Mouse (Mus musculus): Measurements from ENCODE around the gene Ldlr.
"Not testable (repeated sequence)": the region's sequence is repeated elsewhere in the genome, so short reads cannot be mapped to it uniquely, and the experiment has no call there.

Gene Ldlr

GRCm38 (mm10) chr9:21723377-21724146 lies at the start of gene Ldlr:
Gene Ldlr, plus strand, starts transcription at chr9:21723483.
- peak; percentile 96 for DNase-seq

- no peak for DNase-seq
Measured at GRCm38 (mm10) chr9:21677706-21678105, 45.6 kb upstream of the Ldlr start.

GRCm38 (mm10) chr9:21680448-21680847 lies 42.8 kb upstream of the Ldlr start:
- no peak for DNase-seq

GRCm38 (mm10) chr9:21682827-21683226 lies 40.5 kb upstream of the Ldlr start:
- DNase-seq, result peak; percentile 21

- DNase-seq, result no peak
Measured at GRCm38 (mm10) chr9:21683897-21684296, 39.4 kb upstream of the Ldlr start.

GRCm38 (mm10) chr9:21688554-21688953 lies 34.7 kb upstream of the Ldlr start:
- DNase-seq, result no peak

- no peak for DNase-seq
Measured at GRCm38 (mm10) chr9:21690031-21690430, 33.3 kb upstream of the Ldlr start.

GRCm38 (mm10) chr9:21691862-21692261 lies 31.4 kb upstream of the Ldlr start:
- peak; percentile 67 for DNase-seq

- no peak for DNase-seq
Measured at GRCm38 (mm10) chr9:21692491-21692890, 30.8 kb upstream of the Ldlr start.

- DNase-seq, result no peak
Measured at GRCm38 (mm10) chr9:21694071-21694470, 29.2 kb upstream of the Ldlr start.

- no peak for DNase-seq
Measured at GRCm38 (mm10) chr9:21695229-21695792, 28.0 kb upstream of the Ldlr start.

GRCm38 (mm10) chr9:21697121-21697520 lies 26.2 kb upstream of the Ldlr start:
- no peak for DNase-seq

GRCm38 (mm10) chr9:21699280-21699679 lies 24.0 kb upstream of the Ldlr start:
- not testable (repeated sequence) for DNase-seq

GRCm38 (mm10) chr9:21701091-21701490 lies 22.2 kb upstream of the Ldlr start:
- no peak for DNase-seq

- DNase-seq, result no peak
Measured at GRCm38 (mm10) chr9:21703494-21703893, 19.8 kb upstream of the Ldlr start.

- no peak for DNase-seq
Measured at GRCm38 (mm10) chr9:21706085-21706484, 17.2 kb upstream of the Ldlr start.

GRCm38 (mm10) chr9:21706586-21707265 lies 16.6 kb upstream of the Ldlr start:
- no peak for DNase-seq

GRCm38 (mm10) chr9:21709340-21709739 lies 13.9 kb upstream of the Ldlr start:
- DNase-seq, result no peak

GRCm38 (mm10) chr9:21715298-21715697 lies 8.0 kb upstream of the Ldlr start:
- no peak for DNase-seq

- no peak for DNase-seq
Measured at GRCm38 (mm10) chr9:21717015-21717414, 6.3 kb upstream of the Ldlr start.

- DNase-seq, result no peak
Measured at GRCm38 (mm10) chr9:21721036-21721435, 2.2 kb upstream of the Ldlr start.

GRCm38 (mm10) chr9:21724147-21724536 lies 859 bp downstream of the Ldlr start:
- peak; percentile 99 for DNase-seq

GRCm38 (mm10) chr9:21725224-21726121 lies 2.2 kb downstream of the Ldlr start:
- no peak for DNase-seq
